Mouse (Mus musculus) urinary bladder, postnatal 25 days (tissue): ENCODE data around the gene Serpinb1a.
"Not testable (repeated sequence)": the region's sequence is repeated elsewhere in the genome, so short reads cannot be mapped to it uniquely, and the experiment has no call there.

Source experiments
- DNase-seq: peaks from one replicate; pipeline ENCODE4 v3.0.0; 2022; ENCODE audit warnings: low spot score

Gene Serpinb1a

GRCm38 (mm10) chr13:32850668-32851404, at the start of gene Serpinb1a:
Serpinb1a (minus strand) TSS chr13:32851185.
- DNase-seq, result peak; percentile 39

GRCm38 (mm10) chr13:32900639-32901038, 49.7 kb upstream of the Serpinb1a start:
- DNase-seq, result no peak

- not testable (repeated sequence) for DNase-seq
These were observed 48.1 kb upstream of the Serpinb1a start for GRCm38 (mm10) chr13:32899114-32899513.

- DNase-seq, result no peak
These were observed 47.1 kb upstream of the Serpinb1a start, which contains the start of gene Serpinb1c for GRCm38 (mm10) chr13:32898111-32898510. Serpinb1c (minus strand) TSS chr13:32898211.

- DNase-seq, result no peak
These were observed 45.9 kb upstream of the Serpinb1a start for GRCm38 (mm10) chr13:32896931-32897330.

DNA sequence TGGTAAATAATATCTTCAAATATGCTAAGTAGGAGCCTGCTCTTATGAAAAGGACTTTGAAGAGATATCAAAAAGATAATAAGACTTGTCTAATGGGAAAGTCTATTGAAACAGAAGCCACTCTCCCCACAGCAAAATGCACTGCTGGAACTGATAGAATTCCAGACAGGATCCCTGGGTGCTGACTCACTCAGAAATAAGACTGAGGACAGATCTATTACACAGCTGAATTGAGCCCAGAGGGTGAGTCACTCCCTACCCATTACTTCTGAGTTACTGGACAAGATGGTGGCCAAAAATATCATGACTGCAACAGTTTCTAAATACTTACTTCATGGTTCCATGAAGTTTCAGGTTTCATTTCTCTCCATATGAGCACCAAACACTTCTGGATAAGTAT, 33.8 kb upstream of the Serpinb1a start:
- DNase-seq, result no peak

DNA sequence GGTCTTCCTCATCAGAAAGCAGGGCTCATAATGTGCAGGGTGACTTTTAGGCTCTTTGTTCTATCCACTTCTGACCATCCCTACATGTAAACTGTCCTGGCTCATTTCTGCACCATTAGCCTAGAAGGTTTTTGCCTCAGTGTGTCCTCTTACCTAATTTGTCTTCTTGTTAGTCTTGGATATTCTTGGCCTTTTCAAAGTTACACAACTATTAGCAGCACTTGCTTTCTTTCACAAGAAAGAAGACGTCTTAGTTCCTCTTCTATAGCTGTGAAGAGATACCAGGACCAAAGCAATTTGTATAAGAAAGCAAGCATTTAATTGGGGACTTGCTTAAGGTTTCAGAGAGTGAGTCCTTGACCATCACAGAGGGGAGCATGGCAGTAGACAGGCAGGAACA, 22.9 kb upstream of the Serpinb1a start:
- no peak for DNase-seq

DNA sequence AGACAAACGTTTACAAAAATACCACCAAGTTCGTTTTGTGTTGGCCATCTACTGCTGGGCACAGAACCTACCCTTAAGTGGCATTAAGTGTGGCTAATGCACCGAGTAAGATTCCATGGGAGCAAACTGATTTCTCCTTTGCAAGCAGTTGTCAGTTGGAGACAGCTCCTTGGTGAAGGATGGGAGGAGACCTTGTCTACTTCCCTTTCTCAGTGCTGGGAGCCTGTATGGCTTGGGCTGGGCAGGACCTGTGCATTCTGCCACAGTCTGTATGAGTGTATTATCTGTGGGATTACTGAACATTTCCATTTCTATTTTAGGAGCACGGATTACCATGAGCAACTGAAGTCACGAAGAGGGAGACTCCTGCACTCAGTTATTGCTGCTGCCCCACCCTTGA, 17.9 kb upstream of the Serpinb1a start:
- DNase-seq, result no peak

DNA sequence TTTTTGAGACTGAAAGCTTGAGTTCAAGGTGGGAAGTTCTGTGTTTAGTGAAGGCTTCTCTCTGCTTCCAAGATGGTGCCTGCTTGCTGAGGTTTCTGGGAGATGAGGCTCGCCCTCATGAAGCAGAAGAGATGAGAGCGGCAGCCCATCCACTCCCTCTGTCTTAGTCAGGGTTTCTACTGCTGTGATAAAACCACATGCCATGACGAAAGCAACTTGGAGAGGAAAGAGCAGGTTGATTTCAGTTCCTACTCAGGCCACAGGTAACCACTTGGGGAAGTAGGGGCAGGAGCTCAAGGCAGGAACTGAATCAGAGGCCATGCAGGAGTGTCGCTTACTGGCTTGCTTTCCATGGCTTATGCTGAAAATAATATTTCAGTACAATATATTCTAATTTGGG, 17.2 kb upstream of the Serpinb1a start:
- DNase-seq, result not testable (repeated sequence)

DNA sequence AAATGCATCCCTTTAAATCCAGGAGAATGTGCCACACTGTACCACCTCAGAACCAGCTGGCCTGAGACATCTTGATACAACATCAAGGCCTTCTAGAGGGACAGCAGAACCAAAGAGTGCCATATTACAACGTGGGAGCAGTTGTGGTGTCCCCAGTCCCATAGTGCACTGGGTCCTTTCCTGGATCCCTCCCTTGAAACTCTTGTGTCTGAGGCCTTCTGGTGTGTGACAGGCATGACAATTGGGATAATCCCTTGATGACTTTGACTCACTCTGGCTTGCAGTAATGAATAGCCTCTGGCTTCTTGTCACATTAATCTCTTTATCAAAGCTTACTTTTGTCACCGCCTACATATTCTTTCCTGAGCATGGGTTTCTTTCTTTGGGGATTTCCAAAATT, 16.0 kb upstream of the Serpinb1a start:
- DNase-seq, result no peak

DNA sequence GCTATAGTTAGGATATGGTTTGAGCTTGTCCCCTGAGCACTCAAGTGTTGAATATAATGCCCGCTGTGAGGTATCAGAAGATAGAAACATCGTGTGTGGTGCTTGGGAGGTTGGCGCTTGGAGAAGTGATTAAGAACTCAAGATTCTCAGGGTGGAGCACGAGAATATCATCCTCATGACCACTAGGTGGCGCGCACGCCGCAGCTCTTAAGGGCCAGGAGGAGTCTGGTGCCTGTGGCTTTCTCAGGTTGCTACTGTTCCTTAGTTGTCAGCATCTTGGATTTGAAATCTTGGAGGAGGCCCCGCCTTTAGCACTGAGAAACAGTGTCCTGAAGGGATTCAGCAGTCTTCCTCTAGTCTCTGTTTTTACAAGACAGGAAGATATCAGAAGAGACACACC, 15.5 kb upstream of the Serpinb1a start:
- peak; percentile 72 for DNase-seq

DNA sequence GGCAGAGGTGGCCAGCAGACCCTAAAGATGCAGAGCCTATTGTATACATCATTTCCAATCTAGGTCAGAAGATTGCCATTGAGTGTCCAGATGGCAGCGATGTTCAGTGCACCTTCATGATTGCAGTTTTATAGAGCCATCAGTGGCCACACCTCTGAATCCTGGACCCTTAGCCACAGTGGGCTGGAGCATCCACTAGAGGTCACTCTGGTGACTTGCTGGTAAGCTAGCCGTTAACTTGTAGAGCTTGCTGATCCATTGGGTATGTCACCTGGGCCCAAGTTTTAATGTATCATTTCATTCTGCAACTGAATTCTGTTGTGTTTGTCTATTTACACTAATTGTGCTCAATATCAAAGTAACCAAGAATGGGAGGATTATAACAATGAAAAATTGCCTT, 14.6 kb upstream of the Serpinb1a start:
- DNase-seq, result no peak

GRCm38 (mm10) chr13:32864529-32864928, 13.5 kb upstream of the Serpinb1a start:
- DNase-seq, result not testable (repeated sequence)

DNA sequence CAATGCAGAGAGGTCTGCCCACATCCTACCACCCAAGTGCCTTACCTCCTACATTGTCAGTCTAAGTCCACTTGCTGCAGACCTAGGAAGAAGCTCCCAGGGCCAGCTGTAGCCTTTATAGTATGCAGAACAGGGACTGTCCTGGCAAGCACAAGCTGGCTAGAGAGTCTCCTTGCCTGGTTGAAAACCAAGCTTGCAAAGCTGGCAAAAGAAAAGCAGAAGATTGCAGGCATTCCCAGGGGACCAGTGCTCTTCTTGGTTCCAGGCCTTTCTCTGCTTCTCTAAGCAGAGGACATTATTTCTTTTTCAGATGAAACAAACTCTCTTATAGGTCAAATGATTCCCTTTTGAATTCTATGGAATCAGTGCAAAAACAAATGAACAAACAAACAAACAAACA, 12.5 kb upstream of the Serpinb1a start:
- DNase-seq, result no peak

GRCm38 (mm10) chr13:32860821-32861220, 9.8 kb upstream of the Serpinb1a start:
- DNase-seq, result no peak

GRCm38 (mm10) chr13:32853073-32853472, 2.1 kb upstream of the Serpinb1a start:
- no peak for DNase-seq

GRCm38 (mm10) chr13:32852539-32852938, 1.6 kb upstream of the Serpinb1a start:
- DNase-seq, result no peak

DNA sequence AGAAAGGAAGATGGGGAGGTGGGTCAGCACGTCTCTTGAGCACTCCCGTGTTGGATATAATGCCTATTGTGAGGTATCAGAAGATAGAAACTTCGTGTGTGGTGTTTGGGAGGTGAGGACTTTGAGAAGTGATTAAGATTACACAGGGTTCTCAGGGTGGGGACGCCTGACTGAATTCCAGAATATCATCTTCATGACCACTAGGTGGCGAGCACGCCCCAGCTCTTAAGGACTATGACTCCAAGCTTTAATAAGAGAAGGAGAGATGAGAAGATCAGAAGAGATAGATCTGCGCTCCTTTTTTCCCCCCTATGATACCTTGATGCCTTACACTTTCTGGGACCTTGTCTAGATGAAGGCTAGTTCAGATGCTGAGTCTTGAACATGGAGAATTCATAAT, 982 bp upstream of the Serpinb1a start:
- peak; percentile 34 for DNase-seq

GRCm38 (mm10) chr13:32850156-32850555, 829 bp downstream of the Serpinb1a start:
- DNase-seq, result no peak

DNA sequence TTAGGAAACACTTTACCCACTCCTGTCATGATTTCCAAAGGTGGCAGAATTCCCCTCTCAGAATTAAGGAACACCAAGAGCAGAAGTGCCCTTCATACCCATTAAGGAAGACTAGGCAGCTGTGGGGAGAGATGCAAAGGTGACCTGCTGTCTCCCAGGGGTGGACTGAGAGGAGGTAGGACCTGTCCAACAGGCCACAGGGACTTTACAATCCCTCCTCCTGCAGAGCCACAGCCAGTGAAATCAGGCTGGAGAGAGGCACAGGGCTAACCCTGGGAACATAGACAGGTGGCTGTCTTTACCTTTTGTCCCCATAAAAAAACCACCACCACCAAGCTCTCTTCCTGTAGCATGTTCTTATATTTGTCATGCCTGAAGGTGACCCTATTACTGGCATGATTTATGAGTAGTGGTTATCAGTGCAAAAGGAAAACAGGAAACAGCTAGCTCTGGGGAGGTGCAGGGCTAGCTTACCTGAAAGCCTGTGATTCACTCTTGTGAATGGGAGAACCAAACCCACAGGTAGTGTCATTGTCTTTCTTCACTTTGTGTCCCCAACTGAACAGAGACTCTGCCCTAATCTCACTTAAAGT, 1.4 kb downstream of the Serpinb1a start:
- no peak for DNase-seq

- DNase-seq, result no peak
These were observed 1.9 kb downstream of the Serpinb1a start for GRCm38 (mm10) chr13:32849092-32849491.

GRCm38 (mm10) chr13:32846221-32846620, 4.8 kb downstream of the Serpinb1a start:
- DNase-seq, result no peak

GRCm38 (mm10) chr13:32841349-32841748, 9.6 kb downstream of the Serpinb1a start:
- no peak for DNase-seq

DNA sequence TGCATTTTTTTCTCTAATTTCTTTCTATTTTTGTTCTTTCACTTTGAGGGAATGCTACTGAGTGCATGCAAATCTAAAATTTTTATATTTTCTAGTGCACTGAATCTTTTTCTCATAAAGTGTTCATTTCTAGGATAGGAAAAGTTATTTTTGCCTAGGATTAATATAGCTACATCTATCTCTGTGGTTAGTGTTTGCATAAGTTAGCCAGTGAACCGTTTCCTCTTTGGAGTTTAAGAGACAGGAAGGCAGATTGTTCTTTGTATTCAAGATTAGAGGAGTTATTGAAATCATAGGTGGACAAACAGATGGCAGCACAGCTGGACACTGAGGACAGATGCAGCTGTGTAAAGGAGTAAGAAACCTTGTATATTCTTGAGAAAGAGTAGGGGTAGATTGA, 11.7 kb downstream of the Serpinb1a start:
- no peak for DNase-seq
